Mouse (Mus musculus): ENCODE measurements at regions not wholly inside any gene's neighbourhood (a gene's known extent, or its start where the extent isn't known, plus 50 kb on each side); places are given as distances from the start of the nearest gene placed in this dataset.

DNA sequence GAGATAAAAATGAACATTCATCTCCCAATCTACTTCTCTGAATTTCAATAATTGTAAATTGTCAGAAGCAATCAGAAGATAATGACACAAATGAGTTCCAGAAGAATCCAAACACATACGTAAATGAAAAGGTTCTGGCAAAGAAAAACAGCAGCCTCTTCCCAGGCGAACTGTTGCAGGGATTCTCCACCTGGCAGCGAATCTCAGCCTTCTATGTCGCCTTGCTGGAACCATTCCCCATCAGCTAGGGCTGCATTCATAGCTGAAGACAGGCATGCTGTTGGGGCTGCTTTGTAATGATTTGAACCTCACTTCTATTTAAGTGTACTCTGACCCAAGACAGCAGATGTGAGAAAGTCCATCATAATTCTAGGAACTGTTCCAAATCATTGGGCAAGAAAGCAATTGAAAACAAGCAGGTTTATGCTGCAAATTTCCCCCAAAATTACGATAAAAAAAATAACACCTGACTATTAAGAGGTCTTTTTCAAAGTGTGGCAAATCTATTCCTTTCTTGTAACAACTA lies 387.6 kb downstream of the Adgrl2 start:
- WGBS: 73% methylated on average over 5 of the region's 5 CpGs
- Histone ChIP-seq H3K4me3 (replicated peaks; ENCODE audit: extremely low read depth, low read depth, low read length) (no peak overlapping the region), H3K4me1 (ENCODE audit: control insufficient read depth, insufficient read depth, low read length) (no peaks in the 10 kb centered on the region)
- no peak for DNase-seq
- TF ChIP-seq CTCF (IDR thresholded peaks at IDR 0.05; ENCODE audit: insufficient read depth, low read length): no peak

- Histone ChIP-seq H3K4me3 (replicated peaks; ENCODE audit: extremely low read depth, low read depth, low read length) (no peak overlapping the region), H3K4me1 (ENCODE audit: control insufficient read depth, insufficient read depth, low read length) (no peaks in the 10 kb centered on the region)
- WGBS: 77% methylated on average over 4 of the region's 4 CpGs
- TF ChIP-seq POLR2A (IDR thresholded peaks at IDR 0.05; ENCODE audit: borderline replicate concordance, extremely low read depth, low read depth, low read length) (no peak), CTCF (IDR thresholded peaks at IDR 0.05; ENCODE audit: insufficient read depth, low read length) (no peak)
- DNase-seq: no peak
These were observed 394.8 kb downstream of the Adgrl2 start for GRCm38 (mm10) chr3:148595561-148595960.

DNA sequence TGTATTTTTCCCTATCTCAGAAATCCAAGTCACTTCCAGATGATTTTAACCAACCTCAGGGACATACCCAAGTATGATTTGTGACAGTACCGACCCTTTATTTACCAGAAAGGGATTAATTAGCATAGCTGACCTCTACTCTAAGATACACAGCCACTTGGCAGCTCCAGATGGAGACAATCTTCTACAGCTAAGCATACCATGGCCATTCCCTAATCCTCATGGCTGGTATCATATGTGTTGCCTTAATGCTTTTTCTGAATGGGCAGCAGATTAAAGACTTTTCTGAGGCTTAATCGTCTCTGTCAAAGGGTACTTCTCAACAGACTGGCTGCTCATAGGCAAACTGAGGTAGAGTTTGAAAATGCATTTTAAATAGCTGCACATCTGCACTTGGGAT lies 400.8 kb downstream of the Adgrl2 start:
- no peak for TF ChIP-seq CTCF (IDR thresholded peaks at IDR 0.05; ENCODE audit: insufficient read depth, low read length)
- TF ChIP-seq POLR2A (IDR thresholded peaks at IDR 0.05; ENCODE audit: borderline replicate concordance, extremely low read depth, low read depth, low read length): no peak
- 56% methylated on average over 2 of the region's 2 CpGs for WGBS
- Histone ChIP-seq H3K4me1 (ENCODE audit: control insufficient read depth, insufficient read depth, low read length) (no peaks in the 10 kb centered on the region), H3K4me3 (replicated peaks; ENCODE audit: extremely low read depth, low read depth, low read length) (no peak overlapping the region)
- DNase-seq: no peak

- 62% methylated on average over 1 of the region's 1 CpGs for WGBS
- Histone ChIP-seq H3K4me3 (replicated peaks; ENCODE audit: extremely low read depth, low read depth, low read length) (no peak overlapping the region), H3K4me1 (ENCODE audit: control insufficient read depth, insufficient read depth, low read length) (no peaks in the 10 kb centered on the region)
- no peak for TF ChIP-seq CTCF (IDR thresholded peaks at IDR 0.05; ENCODE audit: insufficient read depth, low read length)
- no peak for TF ChIP-seq POLR2A (IDR thresholded peaks at IDR 0.05; ENCODE audit: borderline replicate concordance, extremely low read depth, low read depth, low read length)
- no peak for DNase-seq
These were observed 414.6 kb downstream of the Adgrl2 start for GRCm38 (mm10) chr3:148575735-148576134.

DNA sequence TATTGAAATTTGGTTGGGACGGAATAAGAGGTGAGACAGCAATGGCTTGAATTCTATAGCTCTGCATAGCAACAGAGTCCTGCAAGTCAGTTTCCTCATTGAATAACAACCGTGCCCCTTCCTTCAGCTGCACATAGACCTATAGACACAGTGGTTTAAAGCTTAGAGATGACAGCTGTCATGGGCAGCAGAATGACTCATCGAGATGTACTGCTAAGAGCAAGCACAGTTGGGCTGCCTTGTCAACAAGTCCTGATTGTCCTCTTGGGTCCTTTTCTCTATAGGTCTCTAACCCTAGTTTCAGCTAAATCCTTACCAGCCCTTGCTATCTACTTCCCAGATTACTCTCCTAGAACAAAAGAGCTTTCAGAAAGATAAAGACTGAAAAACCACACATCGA lies 417.9 kb downstream of the Adgrl2 start:
- no peak overlapping the region for H3K4me3 ChIP-seq (replicated peaks; ENCODE audit: extremely low read depth, low read depth, low read length)
- no peaks in the 10 kb centered on the region for H3K4me1 ChIP-seq (ENCODE audit: control insufficient read depth, insufficient read depth, low read length)
- TF ChIP-seq CTCF (IDR thresholded peaks at IDR 0.05; ENCODE audit: insufficient read depth, low read length): no peak
- TF ChIP-seq POLR2A (IDR thresholded peaks at IDR 0.05; ENCODE audit: borderline replicate concordance, extremely low read depth, low read depth, low read length): no peak
- 91% methylated on average over 4 of the region's 4 CpGs for WGBS
- DNase-seq: no peak

DNA sequence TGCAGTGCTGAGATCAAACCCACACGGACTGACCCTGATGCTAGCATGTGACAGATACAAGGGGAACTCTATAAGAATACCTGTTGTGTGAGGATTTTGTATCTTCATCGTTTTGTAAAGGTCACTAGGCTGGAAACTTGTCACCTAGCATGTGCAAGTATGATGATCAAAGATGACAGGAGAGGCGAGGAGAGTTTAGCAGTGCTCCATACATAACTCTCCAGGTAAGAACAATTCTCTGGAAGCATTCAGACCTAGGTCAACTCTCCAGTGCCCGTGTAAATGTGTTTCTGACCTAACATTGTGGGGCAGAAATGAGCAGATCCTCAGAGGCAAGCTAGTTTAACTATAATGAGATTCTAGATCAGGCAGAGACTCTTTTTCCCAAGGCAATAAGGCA lies 425.6 kb downstream of the Adgrl2 start:
- TF ChIP-seq POLR2A (IDR thresholded peaks at IDR 0.05; ENCODE audit: borderline replicate concordance, extremely low read depth, low read depth, low read length) (no peak), CTCF (IDR thresholded peaks at IDR 0.05; ENCODE audit: insufficient read depth, low read length) (no peak)
- DNase-seq: no peak
- WGBS: 78% methylated on average over 4 of the region's 4 CpGs
- no peaks in the 10 kb centered on the region for H3K4me1 ChIP-seq (ENCODE audit: control insufficient read depth, insufficient read depth, low read length)
- no peak overlapping the region for H3K4me3 ChIP-seq (replicated peaks; ENCODE audit: extremely low read depth, low read depth, low read length)

DNA sequence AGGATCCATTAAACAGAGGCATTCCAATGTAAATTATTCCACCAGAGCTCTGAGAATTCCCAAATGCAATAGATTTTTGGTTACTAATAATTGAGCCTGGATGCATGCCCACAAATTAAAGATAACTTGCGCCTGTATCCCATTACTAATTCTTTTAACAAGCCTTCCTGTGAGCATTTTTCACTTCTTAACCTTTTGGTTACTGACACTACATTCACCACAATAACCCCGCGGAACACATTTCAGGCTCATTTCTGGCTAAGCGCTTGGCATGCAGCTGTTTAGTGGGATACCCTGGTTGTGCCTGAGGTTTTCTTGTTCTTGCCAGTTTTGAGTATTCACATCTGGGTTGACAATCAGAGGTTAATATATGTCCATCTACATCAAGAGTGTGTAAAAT lies 429.1 kb downstream of the Adgrl2 start:
- no peak for DNase-seq
- TF ChIP-seq CTCF (IDR thresholded peaks at IDR 0.05; ENCODE audit: insufficient read depth, low read length) (no peak), POLR2A (IDR thresholded peaks at IDR 0.05; ENCODE audit: borderline replicate concordance, extremely low read depth, low read depth, low read length) (no peak)
- no peaks in the 10 kb centered on the region for H3K4me1 ChIP-seq (ENCODE audit: control insufficient read depth, insufficient read depth, low read length)
- no peak overlapping the region for H3K4me3 ChIP-seq (replicated peaks; ENCODE audit: extremely low read depth, low read depth, low read length)
- 93% methylated on average over 4 of the region's 4 CpGs for WGBS

- TF ChIP-seq CTCF (IDR thresholded peaks at IDR 0.05; ENCODE audit: insufficient read depth, low read length) (no peak), POLR2A (IDR thresholded peaks at IDR 0.05; ENCODE audit: borderline replicate concordance, extremely low read depth, low read depth, low read length) (no peak)
- Histone ChIP-seq H3K4me1 (ENCODE audit: control insufficient read depth, insufficient read depth, low read length) (no peaks in the 10 kb centered on the region), H3K4me3 (replicated peaks; ENCODE audit: extremely low read depth, low read depth, low read length) (no peak overlapping the region)
- DNase-seq: no peak
- WGBS: 77% methylated on average over 13 of the region's 13 CpGs
These were observed 430.4 kb downstream of the Adgrl2 start for GRCm38 (mm10) chr3:148559752-148560460.

GRCm38 (mm10) chr3:148558592-148559157 lies 431.7 kb downstream of the Adgrl2 start:
- Histone ChIP-seq H3K4me1 (ENCODE audit: control insufficient read depth, insufficient read depth, low read length) (no peaks in the 10 kb centered on the region), H3K4me3 (replicated peaks; ENCODE audit: extremely low read depth, low read depth, low read length) (no peak overlapping the region)
- 68% methylated on average over 5 of the region's 5 CpGs for WGBS
- TF ChIP-seq POLR2A (IDR thresholded peaks at IDR 0.05; ENCODE audit: borderline replicate concordance, extremely low read depth, low read depth, low read length) (no peak), CTCF (IDR thresholded peaks at IDR 0.05; ENCODE audit: insufficient read depth, low read length) (no peak)
- no peak for DNase-seq

DNA sequence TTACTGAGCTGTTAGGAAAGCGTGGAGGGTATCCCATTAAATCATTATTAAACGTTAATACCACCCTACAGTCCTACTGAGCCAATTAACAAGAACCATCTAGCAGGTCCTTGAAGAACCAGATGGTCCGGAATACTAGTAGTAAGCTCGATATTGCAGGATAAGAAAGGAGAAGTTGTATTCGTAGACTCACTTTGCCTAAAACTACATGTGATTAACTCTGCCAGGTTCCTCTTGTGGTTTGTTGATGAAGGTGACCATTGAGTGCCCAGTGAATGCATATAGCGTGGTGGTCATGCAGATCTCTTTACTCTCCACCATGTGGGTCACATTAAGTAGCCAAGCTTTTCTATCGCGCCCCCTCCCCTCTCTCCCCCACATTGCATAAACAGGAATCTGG lies 435.0 kb downstream of the Adgrl2 start:
- DNase-seq: no peak
- H3K4me1 ChIP-seq (ENCODE audit: control insufficient read depth, insufficient read depth, low read length): no peaks in the 10 kb centered on the region
- 81% methylated on average over 8 of the region's 8 CpGs for WGBS
- H3K4me3 ChIP-seq (replicated peaks; ENCODE audit: extremely low read depth, low read depth, low read length): no peak overlapping the region
- TF ChIP-seq POLR2A (IDR thresholded peaks at IDR 0.05; ENCODE audit: borderline replicate concordance, extremely low read depth, low read depth, low read length): no peak
- TF ChIP-seq CTCF (IDR thresholded peaks at IDR 0.05; ENCODE audit: insufficient read depth, low read length): no peak
